Mouse (Mus musculus) monocyte, adult 2 months (primary cell): Measurements from ENCODE around the gene Map2k5.

Experiments
- DNase-seq, 2 experiments: peaks; one replicate each; pipeline ENCODE4 v3.0.0; 2022; ENCODE audit warnings: low spot score in 2 of 2, low read depth in 1 of 2

The Map2k5 gene

GRCm38 (mm10) chr9:63192809-63193208 is 184.9 kb downstream of the Map2k5 start:
- DNase-seq = no peak

- no peak for DNase-seq
These were observed 190.4 kb downstream of the Map2k5 start for GRCm38 (mm10) chr9:63187310-63187709.

GRCm38 (mm10) chr9:63185249-63185648 is 192.5 kb downstream of the Map2k5 start:
- DNase-seq = no peak

GRCm38 (mm10) chr9:63183864-63184263 is 193.8 kb downstream of the Map2k5 start:
- DNase-seq = no peak

- no peak for DNase-seq
These were observed 195.3 kb downstream of the Map2k5 start for GRCm38 (mm10) chr9:63182306-63182960.

GRCm38 (mm10) chr9:63181337-63182178 is 196.1 kb downstream of the Map2k5 start:
- no peak for DNase-seq

GRCm38 (mm10) chr9:63178296-63178695 is 199.4 kb downstream of the Map2k5 start:
- no peak for DNase-seq

GRCm38 (mm10) chr9:63174001-63174721 is 203.5 kb downstream of the Map2k5 start:
- no peak for DNase-seq

- DNase-seq = no peak
These were observed 205.8 kb downstream of the Map2k5 start for GRCm38 (mm10) chr9:63171951-63172350.

- DNase-seq = no peak
These were observed 208.6 kb downstream of the Map2k5 start for GRCm38 (mm10) chr9:63169127-63169526.

GRCm38 (mm10) chr9:63165070-63165469 is 212.6 kb downstream of the Map2k5 start:
- DNase-seq = no peak

GRCm38 (mm10) chr9:63163756-63164155 is 213.9 kb downstream of the Map2k5 start:
- DNase-seq = no peak

GRCm38 (mm10) chr9:63151949-63152348 is 225.8 kb downstream of the Map2k5 start:
- DNase-seq = no peak

GRCm38 (mm10) chr9:63151072-63151870 is 226.4 kb downstream of the Map2k5 start:
- no peak for DNase-seq

- DNase-seq = no peak
These were observed 227.5 kb downstream of the Map2k5 start for GRCm38 (mm10) chr9:63150086-63150800.

- DNase-seq = no peak
These were observed 228.3 kb downstream of the Map2k5 start for GRCm38 (mm10) chr9:63149372-63149766.

GRCm38 (mm10) chr9:63148410-63149371 is 229.0 kb downstream of the Map2k5 start, which contains the start of gene Skor1:
TSS of gene Skor1 (minus strand) at chr9:63148961.
- no peak for DNase-seq

GRCm38 (mm10) chr9:63147786-63148409 is 229.8 kb downstream of the Map2k5 start:
- no peak for DNase-seq

- DNase-seq = no peak
These were observed 230.4 kb downstream of the Map2k5 start for GRCm38 (mm10) chr9:63147296-63147695.
